ENCODE assay signal across 18 mouse cellular contexts in the genomic region with DNA sequence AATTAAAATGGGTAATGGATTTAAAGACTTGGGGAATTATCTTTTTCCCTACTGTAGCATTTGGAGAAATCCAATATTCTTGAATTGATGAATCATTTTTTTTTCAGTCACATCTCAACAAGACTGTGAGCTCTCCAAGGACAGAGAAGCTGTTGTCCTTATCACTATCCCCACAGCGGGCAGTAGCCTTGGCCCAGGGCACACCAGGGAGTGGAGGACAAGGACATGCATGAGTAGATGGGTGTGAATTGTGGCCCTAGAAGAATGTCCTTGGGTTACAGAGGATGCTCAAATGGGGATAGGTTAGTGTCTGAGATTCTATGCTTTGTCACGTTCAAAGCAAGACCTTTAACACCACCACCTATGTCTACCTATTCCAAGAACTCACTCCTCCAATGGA.
"Had no signal": no experiment of that assay in that cellular context is flagged by ENCODE, and none has a peak within 500 bp of the region (broad histone marks: within the 10 kb centered on the region; RNA-seq: fewer than 3 reads in every experiment).

No protein-coding gene starts in this region.

- H3K36me3 ChIP-seq: midbrain, embryonic 10.5 days; midbrain, embryonic 12.5 days; neural tube, embryonic 13.5 days; neural tube, embryonic 15.5 days had no signal

- H3K9ac ChIP-seq: lung, embryonic 14.5 days; midbrain, embryonic 12.5 days; neural tube, embryonic 13.5 days; neural tube, embryonic 15.5 days had no signal

- H3K4me3 ChIP-seq: midbrain, embryonic 10.5 days; midbrain, embryonic 12.5 days; myocyte; neural tube, embryonic 13.5 days; neural tube, embryonic 15.5 days had no signal

- H3K27me3 ChIP-seq: midbrain, embryonic 12.5 days; neural tube, embryonic 13.5 days; neural tube, embryonic 15.5 days had no signal

- H3K9me3 ChIP-seq: midbrain, embryonic 10.5 days; midbrain, embryonic 12.5 days; neural tube, embryonic 13.5 days; neural tube, embryonic 15.5 days had no signal

- H3K4me1 ChIP-seq: midbrain, embryonic 10.5 days; neural tube, embryonic 13.5 days; neural tube, embryonic 15.5 days had no signal

- H3K4me2 ChIP-seq: lung, embryonic 14.5 days; midbrain, embryonic 12.5 days; neural tube, embryonic 13.5 days; neural tube, embryonic 15.5 days had no signal

- H3K27ac ChIP-seq: midbrain, embryonic 10.5 days; midbrain, embryonic 12.5 days; neural tube, embryonic 13.5 days; neural tube, embryonic 15.5 days had no signal

- DNase-seq: lung, embryonic 14.5 days; lung, postnatal 10 days; lung, postnatal 4 days; midbrain, embryonic 14.5 days; retina, postnatal 1 day; right cerebral cortex, adult 18-20 months; right cerebral cortex, postnatal 25 days; right cerebral cortex, postnatal 4 days; spleen, adult 18-20 months; thymus, adult 18-20 months; thymus, postnatal 14 days; thymus, postnatal 36 days had no signal

- ATAC-seq: midbrain, embryonic 16.5 days had no signal
